Mouse (Mus musculus): ENCODE measurements around the gene Chchd10. TPM values are rescaled to one million over a fixed set of nuclear protein-coding genes. Genes with fewer than 3 reads are reported as not detected.

Chchd10 gene
- polyA plus RNA-seq, 1 experiment from 2014 or later, result 237 TPM

GRCm38 (mm10) chr10:75921726-75922560, 11.0 kb upstream of the Chchd10 start:
- peak overlapping the region; percentile 95 for H3K9ac ChIP-seq (replicated peaks; ENCODE audit: low read length)
- peak overlapping the region; percentile 94 for H3K27ac ChIP-seq (ENCODE audit: low read length)
- peaks cover 14% of the 10 kb centered on the region; the same call in 1 of the 2 replicates for H3K36me3 ChIP-seq (ENCODE audit: insufficient read depth, low read length)
- no peaks in the 10 kb centered on the region for H3K27me3 ChIP-seq (ENCODE audit: insufficient read depth, low read length)
- no peaks in the 10 kb centered on the region for H3K9me3 ChIP-seq (ENCODE audit: low read length)
- H3K4me1 ChIP-seq (ENCODE audit: insufficient read depth, low read length), result peaks cover 27% of the 10 kb centered on the region
- 4% methylated on average over 22 of the region's 22 CpGs for WGBS
- H3K4me3 ChIP-seq (ENCODE audit: low read length), result peak overlapping the region; percentile 92
- peak; percentile 55 for ATAC-seq (ENCODE audit: low FRiP score, low TSS enrichment)
- H3K4me2 ChIP-seq (replicated peaks; ENCODE audit: low read depth, low read length), result peak overlapping the region; percentile 85

- no peaks in the 10 kb centered on the region for H3K9me3 ChIP-seq (ENCODE audit: low read length)
- no peak for ATAC-seq (ENCODE audit: low FRiP score, low TSS enrichment)
- H3K36me3 ChIP-seq (ENCODE audit: insufficient read depth, low read length), result peaks cover 25% of the 10 kb centered on the region; the same call in 1 of the 2 replicates
- no peak overlapping the region for H3K4me2 ChIP-seq (replicated peaks; ENCODE audit: low read depth, low read length)
- no peak overlapping the region for H3K9ac ChIP-seq (replicated peaks; ENCODE audit: low read length)
- H3K4me1 ChIP-seq (ENCODE audit: insufficient read depth, low read length), result peaks cover 21% of the 10 kb centered on the region
- no peak overlapping the region for H3K4me3 ChIP-seq (ENCODE audit: low read length)
- no peaks in the 10 kb centered on the region for H3K27me3 ChIP-seq (ENCODE audit: insufficient read depth, low read length)
- 63% methylated on average over 2 of the region's 2 CpGs for WGBS
- H3K27ac ChIP-seq (ENCODE audit: low read length), result no peak overlapping the region
Observed at GRCm38 (mm10) chr10:75924324-75924723, 8.6 kb upstream of the Chchd10 start.

- peaks cover 25% of the 10 kb centered on the region; the same call in 1 of the 2 replicates for H3K36me3 ChIP-seq (ENCODE audit: insufficient read depth, low read length)
- H3K27ac ChIP-seq (ENCODE audit: low read length), result no peak overlapping the region
- 76% methylated on average over 13 of the region's 13 CpGs for WGBS
Observed at GRCm38 (mm10) chr10:75926396-75926795, 6.5 kb upstream of the Chchd10 start.

GRCm38 (mm10) chr10:75930304-75930703, 2.6 kb upstream of the Chchd10 start:
- H3K36me3 ChIP-seq (ENCODE audit: insufficient read depth, low read length), result peaks cover 17% of the 10 kb centered on the region; the same call in 1 of the 2 replicates
- peak overlapping the region; percentile 98; the same call in 1 of the 2 replicates for H3K4me2 ChIP-seq (replicated peaks; ENCODE audit: low read depth, low read length)
- peak overlapping the region; percentile 39 for H3K9ac ChIP-seq (replicated peaks; ENCODE audit: low read length)
- H3K27ac ChIP-seq (ENCODE audit: low read length), result peak overlapping the region; percentile 25; the same call in 1 of the 2 replicates
- 0 out of 2 replicates have a peak, but pooled peaks have one; percentile 14 for ATAC-seq (ENCODE audit: low FRiP score, low TSS enrichment)
- 36% methylated on average over 6 of the region's 6 CpGs for WGBS
- H3K27me3 ChIP-seq (ENCODE audit: insufficient read depth, low read length), result no peaks in the 10 kb centered on the region
- no peak overlapping the region for H3K4me3 ChIP-seq (ENCODE audit: low read length)
- no peaks in the 10 kb centered on the region for H3K9me3 ChIP-seq (ENCODE audit: low read length)
- peaks cover 30% of the 10 kb centered on the region for H3K4me1 ChIP-seq (ENCODE audit: insufficient read depth, low read length)

More at GRCm38 (mm10) chr10:75926396-75926795, 6.5 kb upstream of the Chchd10 start:
- H3K27me3 ChIP-seq (ENCODE audit: insufficient read depth, low read length), result no peaks in the 10 kb centered on the region
- H3K9ac ChIP-seq (replicated peaks; ENCODE audit: low read length), result no peak overlapping the region
- peaks cover 24% of the 10 kb centered on the region for H3K4me1 ChIP-seq (ENCODE audit: insufficient read depth, low read length)
- no peak for ATAC-seq (ENCODE audit: low FRiP score, low TSS enrichment)
- H3K9me3 ChIP-seq (ENCODE audit: low read length), result no peaks in the 10 kb centered on the region
- H3K4me2 ChIP-seq (replicated peaks; ENCODE audit: low read depth, low read length), result no peak overlapping the region
- H3K4me3 ChIP-seq (ENCODE audit: low read length), result no peak overlapping the region

GRCm38 (mm10) chr10:75931311-75931710, 1.6 kb upstream of the Chchd10 start:
- no peak for ATAC-seq (ENCODE audit: low FRiP score, low TSS enrichment)
- H3K27me3 ChIP-seq (ENCODE audit: insufficient read depth, low read length), result no peaks in the 10 kb centered on the region
- H3K4me1 ChIP-seq (ENCODE audit: insufficient read depth, low read length), result peaks cover 36% of the 10 kb centered on the region
- H3K27ac ChIP-seq (ENCODE audit: low read length), result no peak overlapping the region
- no peaks in the 10 kb centered on the region for H3K9me3 ChIP-seq (ENCODE audit: low read length)
- H3K4me2 ChIP-seq (replicated peaks; ENCODE audit: low read depth, low read length), result peak overlapping the region; percentile 98
- H3K36me3 ChIP-seq (ENCODE audit: insufficient read depth, low read length), result 0 out of 2 replicates have a peak, but pooled peaks cover 17% of the 10 kb centered on the region
- whole genome bisulfite sequencing, result 29% methylated on average over 7 of the region's 7 CpGs
- peak overlapping the region; percentile 68 for H3K4me3 ChIP-seq (ENCODE audit: low read length)
- H3K9ac ChIP-seq (replicated peaks; ENCODE audit: low read length), result peak overlapping the region; percentile 93

GRCm38 (mm10) chr10:75932081-75932678, 750 bp upstream of the Chchd10 start:
- WGBS, result under 1% methylated on average over 42 of the region's 44 CpGs
- Histone ChIP-seq H3K27ac (ENCODE audit: low read length) (peak overlapping the region; percentile 69), H3K9ac (replicated peaks; ENCODE audit: low read length) (peak overlapping the region; percentile 93), H3K4me2 (replicated peaks; ENCODE audit: low read depth, low read length) (peak overlapping the region; percentile 98), H3K36me3 (ENCODE audit: insufficient read depth, low read length) (0 out of 2 replicates have a peak, but pooled peaks cover 8% of the 10 kb centered on the region), H3K9me3 (ENCODE audit: low read length) (no peaks in the 10 kb centered on the region), H3K4me1 (ENCODE audit: insufficient read depth, low read length) (peaks cover 43% of the 10 kb centered on the region), H3K27me3 (ENCODE audit: insufficient read depth, low read length) (no peaks in the 10 kb centered on the region), H3K4me3 (ENCODE audit: low read length) (peak overlapping the region; percentile 68)
- ATAC-seq (ENCODE audit: low FRiP score, low TSS enrichment), result peak; percentile 72

GRCm38 (mm10) chr10:75934991-75935390, 2.1 kb downstream of the Chchd10 start:
- peak overlapping the region; percentile 71; the same call in 1 of the 2 replicates for H3K4me3 ChIP-seq (ENCODE audit: low read length)
- peak overlapping the region; percentile 73 for H3K4me2 ChIP-seq (replicated peaks; ENCODE audit: low read depth, low read length)
- no peaks in the 10 kb centered on the region for H3K27me3 ChIP-seq (ENCODE audit: insufficient read depth, low read length)
- ATAC-seq (ENCODE audit: low FRiP score, low TSS enrichment), result no peak
- no peaks in the 10 kb centered on the region for H3K36me3 ChIP-seq (ENCODE audit: insufficient read depth, low read length)
- 65% methylated on average over 1 of the region's 1 CpGs for WGBS
- H3K27ac ChIP-seq (ENCODE audit: low read length), result no peak overlapping the region
- no peaks in the 10 kb centered on the region for H3K9me3 ChIP-seq (ENCODE audit: low read length)
- peaks cover 51% of the 10 kb centered on the region for H3K4me1 ChIP-seq (ENCODE audit: insufficient read depth, low read length)
- peak overlapping the region; percentile 75; the same call in 1 of the 2 replicates for H3K9ac ChIP-seq (replicated peaks; ENCODE audit: low read length)

- WGBS, result under 1% methylated on average over 51 of the region's 51 CpGs
- peaks cover 44% of the 10 kb centered on the region for H3K4me1 ChIP-seq (ENCODE audit: insufficient read depth, low read length)
- H3K36me3 ChIP-seq (ENCODE audit: insufficient read depth, low read length), result no peaks in the 10 kb centered on the region
- no peaks in the 10 kb centered on the region for H3K9me3 ChIP-seq (ENCODE audit: low read length)
- no peaks in the 10 kb centered on the region for H3K27me3 ChIP-seq (ENCODE audit: insufficient read depth, low read length)
- H3K4me2 ChIP-seq (replicated peaks; ENCODE audit: low read depth, low read length), result peak within 1 kb of the TSS; percentile 73
- H3K27ac ChIP-seq (ENCODE audit: low read length), result peak within 1 kb of the TSS; percentile 80
- H3K9ac ChIP-seq (replicated peaks; ENCODE audit: low read length), result peak within 1 kb of the TSS; percentile 75
- H3K4me3 ChIP-seq (ENCODE audit: low read length), result peak within 1 kb of the TSS; percentile 71
- peak; percentile 79 for ATAC-seq (ENCODE audit: low FRiP score, low TSS enrichment)
Observed at GRCm38 (mm10) chr10:75935680-75936541, 3.0 kb downstream of the Chchd10 start, which contains the start of gene Mmp11. Gene Mmp11, minus strand, starts transcription at chr10:75936496.
